Mouse (Mus musculus): Measurements from ENCODE around the gene Ppp1r36. TPM values are rescaled to one million over a fixed set of nuclear protein-coding genes. Genes with fewer than 3 reads are reported as not detected.

Gene Ppp1r36
- polyA plus RNA-seq, 1 experiment from 2014 or later: 0.82 TPM

DNA sequence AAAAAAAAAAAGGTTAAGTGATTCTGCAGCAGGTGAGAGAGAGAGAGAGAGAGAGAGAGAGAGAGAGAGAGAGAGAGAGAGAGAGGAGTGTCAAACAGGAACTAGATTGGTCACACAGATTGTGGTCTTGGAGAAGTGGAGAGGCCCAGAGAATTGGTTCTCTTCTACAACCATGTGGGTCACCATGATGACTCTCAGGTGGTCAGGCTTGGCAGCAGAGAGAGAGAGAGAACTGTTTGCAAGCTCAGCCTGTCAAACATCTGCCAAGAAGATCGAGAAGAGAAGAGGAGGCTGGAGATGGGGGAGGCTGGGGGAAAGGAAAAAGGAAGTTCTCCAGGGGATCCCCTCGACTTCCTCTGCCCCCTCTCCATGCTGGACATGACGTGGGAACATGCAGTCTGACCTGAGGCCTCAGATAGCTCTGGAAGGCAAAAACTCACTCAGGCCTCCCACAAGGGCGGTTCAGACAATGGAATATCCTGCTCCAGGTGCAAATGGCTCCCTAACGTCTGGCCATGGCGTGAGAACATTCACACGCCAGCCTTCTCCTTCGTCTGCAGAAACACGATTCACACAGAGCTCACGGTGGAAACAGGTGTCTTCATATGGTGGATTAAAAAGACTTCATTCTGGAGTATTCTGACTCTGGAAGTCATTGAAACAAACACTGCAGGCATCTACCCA lies 56.4 kb downstream of the Ppp1r36 start:
- Histone ChIP-seq H3K4me1 (ENCODE audit: control insufficient read depth, insufficient read depth, low read length) (no peaks in the 10 kb centered on the region), H3K27ac (ENCODE audit: low read depth, low read length) (no peak overlapping the region), H3K36me3 (ENCODE audit: control insufficient read depth, insufficient read depth, low read length) (no peaks in the 10 kb centered on the region), H3K4me3 (ENCODE audit: low read depth, low read length) (no peak overlapping the region), H3K9me3 (ENCODE audit: control insufficient read depth, low read length) (no peaks in the 10 kb centered on the region), H3K27me3 (ENCODE audit: control insufficient read depth, insufficient read depth, low read length) (no peaks in the 10 kb centered on the region), H3K9ac (ENCODE audit: low read length) (no peak overlapping the region), H3K4me2 (ENCODE audit: low read depth) (no peak overlapping the region)
- DNase-seq (ENCODE audit: low spot score) (no peak), ATAC-seq (ENCODE audit: insufficient read depth, low FRiP score, low TSS enrichment) (no peak)
- 72% methylated on average over 10 of the region's 10 CpGs for WGBS

DNA sequence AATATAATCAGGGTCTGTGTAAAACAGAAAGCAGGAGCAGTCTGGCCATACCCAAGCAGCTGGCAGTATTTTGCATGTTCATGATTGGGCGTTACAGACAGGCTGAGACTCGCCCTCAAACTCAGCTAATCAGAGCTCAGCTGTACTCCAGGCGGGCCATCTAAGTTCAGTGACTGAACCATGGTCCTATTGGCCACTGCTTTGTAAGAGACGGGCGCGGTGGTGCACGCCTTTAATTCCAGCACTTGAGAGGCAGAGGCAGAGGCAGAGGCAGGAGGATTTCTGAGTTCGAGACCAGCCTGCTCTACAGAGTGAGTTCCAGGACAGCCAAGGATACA lies 56.9 kb downstream of the Ppp1r36 start:
- no peak overlapping the region for H3K9ac ChIP-seq (ENCODE audit: low read length)
- no peaks in the 10 kb centered on the region for H3K9me3 ChIP-seq (ENCODE audit: control insufficient read depth, low read length)
- H3K4me3 ChIP-seq (ENCODE audit: low read depth, low read length): no peak overlapping the region
- DNase-seq (ENCODE audit: low spot score): no peak
- no peaks in the 10 kb centered on the region for H3K4me1 ChIP-seq (ENCODE audit: control insufficient read depth, insufficient read depth, low read length)
- ATAC-seq (ENCODE audit: insufficient read depth, low FRiP score, low TSS enrichment): no peak
- no peak overlapping the region for H3K27ac ChIP-seq (ENCODE audit: low read depth, low read length)
- no peak overlapping the region for H3K4me2 ChIP-seq (ENCODE audit: low read depth)
- WGBS: 90% methylated on average over 8 of the region's 8 CpGs
- H3K27me3 ChIP-seq (ENCODE audit: control insufficient read depth, insufficient read depth, low read length): no peaks in the 10 kb centered on the region
- H3K36me3 ChIP-seq (ENCODE audit: control insufficient read depth, insufficient read depth, low read length): no peaks in the 10 kb centered on the region

DNA sequence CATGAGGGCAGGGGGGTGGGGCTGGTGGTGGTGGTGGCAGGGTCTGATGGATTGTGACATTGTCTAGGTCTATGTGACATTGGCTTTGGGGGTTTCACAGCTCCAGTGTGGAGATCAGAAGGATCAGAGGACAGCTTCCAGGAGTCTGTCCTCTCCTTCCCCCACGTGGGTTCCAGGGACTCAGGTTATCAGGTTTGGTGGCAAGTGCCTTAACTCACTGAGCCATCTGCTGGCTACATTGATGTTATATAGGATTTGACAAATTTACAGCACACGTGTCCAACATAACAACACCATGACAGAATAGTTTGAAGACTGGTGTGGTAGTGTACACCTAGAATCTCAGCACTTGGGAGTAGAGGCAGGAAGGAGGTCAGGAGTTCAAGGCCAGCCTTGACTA lies 57.5 kb downstream of the Ppp1r36 start:
- 58% methylated on average over 2 of the region's 2 CpGs for WGBS
- H3K27me3 ChIP-seq (ENCODE audit: control insufficient read depth, insufficient read depth, low read length): no peaks in the 10 kb centered on the region
- no peaks in the 10 kb centered on the region for H3K9me3 ChIP-seq (ENCODE audit: control insufficient read depth, low read length)
- H3K4me1 ChIP-seq (ENCODE audit: control insufficient read depth, insufficient read depth, low read length): no peaks in the 10 kb centered on the region
- ATAC-seq (ENCODE audit: insufficient read depth, low FRiP score, low TSS enrichment): no peak
- no peak overlapping the region for H3K27ac ChIP-seq (ENCODE audit: low read depth, low read length)
- H3K9ac ChIP-seq (ENCODE audit: low read length): no peak overlapping the region
- no peaks in the 10 kb centered on the region for H3K36me3 ChIP-seq (ENCODE audit: control insufficient read depth, insufficient read depth, low read length)
- no peak overlapping the region for H3K4me2 ChIP-seq (ENCODE audit: low read depth)
- no peak for DNase-seq (ENCODE audit: low spot score)
- no peak overlapping the region for H3K4me3 ChIP-seq (ENCODE audit: low read depth, low read length)

DNA sequence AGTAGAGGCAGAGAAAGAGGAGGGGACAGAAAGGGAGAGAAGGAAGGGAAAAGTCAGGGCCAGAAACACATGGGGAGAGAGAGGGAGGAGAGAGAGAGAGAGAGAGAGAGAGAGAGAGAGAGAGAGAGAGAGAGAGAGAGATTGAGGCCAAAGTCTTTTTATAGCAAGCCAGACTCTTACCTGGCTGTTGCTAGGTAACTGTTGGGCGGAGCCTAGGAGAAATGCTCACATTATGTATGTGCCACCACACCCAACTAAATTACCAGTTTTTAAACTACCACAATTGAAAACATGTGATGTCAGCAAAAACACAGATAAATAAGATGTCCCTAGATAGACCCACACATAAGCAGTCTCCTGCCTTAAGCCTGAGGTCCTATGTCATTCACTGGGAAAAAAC lies 58.8 kb downstream of the Ppp1r36 start:
- Histone ChIP-seq H3K27ac (ENCODE audit: low read depth, low read length) (no peak overlapping the region), H3K4me3 (ENCODE audit: low read depth, low read length) (no peak overlapping the region), H3K9ac (ENCODE audit: low read length) (no peak overlapping the region), H3K4me2 (ENCODE audit: low read depth) (no peak overlapping the region), H3K9me3 (ENCODE audit: control insufficient read depth, low read length) (no peaks in the 10 kb centered on the region), H3K36me3 (ENCODE audit: control insufficient read depth, insufficient read depth, low read length) (no peaks in the 10 kb centered on the region), H3K27me3 (ENCODE audit: control insufficient read depth, insufficient read depth, low read length) (no peaks in the 10 kb centered on the region), H3K4me1 (ENCODE audit: control insufficient read depth, insufficient read depth, low read length) (no peaks in the 10 kb centered on the region)
- no peak for ATAC-seq (ENCODE audit: insufficient read depth, low FRiP score, low TSS enrichment)
- DNase-seq (ENCODE audit: low spot score): no peak
- 86% methylated on average over 1 of the region's 1 CpGs for WGBS

DNA sequence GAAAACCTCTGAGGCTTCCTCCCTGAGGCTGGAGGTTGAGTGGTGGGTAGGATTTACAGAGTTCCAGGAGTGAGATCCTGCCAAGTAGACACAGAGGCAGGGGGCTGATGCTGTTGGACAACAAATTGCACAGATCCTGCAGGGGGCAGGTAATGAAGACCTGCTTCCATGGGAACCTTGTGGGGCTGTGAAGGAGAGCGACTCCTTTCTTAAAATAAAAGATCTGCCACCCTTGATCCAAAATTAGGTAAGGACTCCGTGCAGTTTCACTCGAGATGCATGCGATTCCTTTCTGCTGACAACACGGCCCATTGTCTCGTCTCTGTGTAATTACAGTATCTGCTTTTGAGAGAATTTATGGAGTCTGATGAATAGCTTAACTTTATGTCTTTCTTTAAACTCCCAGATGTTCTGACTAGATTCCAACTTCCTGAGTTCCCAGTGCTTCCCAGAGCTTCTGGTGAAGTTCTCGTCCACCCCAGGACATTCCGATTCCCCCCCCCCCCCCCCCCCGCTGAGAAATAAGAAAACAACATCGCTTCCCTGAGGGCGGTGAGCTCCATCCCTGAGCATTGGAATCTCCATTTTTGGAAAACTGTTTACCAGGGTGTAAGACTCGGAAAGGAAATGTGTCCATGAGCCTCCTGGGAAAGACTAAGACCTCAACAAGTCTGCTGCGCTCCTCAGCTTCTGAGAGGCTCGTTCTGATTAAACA lies 61.1 kb downstream of the Ppp1r36 start:
- Histone ChIP-seq H3K4me1 (ENCODE audit: control insufficient read depth, insufficient read depth, low read length) (no peaks in the 10 kb centered on the region), H3K9ac (ENCODE audit: low read length) (no peak overlapping the region), H3K27me3 (ENCODE audit: control insufficient read depth, insufficient read depth, low read length) (no peaks in the 10 kb centered on the region), H3K27ac (ENCODE audit: low read depth, low read length) (no peak overlapping the region), H3K9me3 (ENCODE audit: control insufficient read depth, low read length) (no peaks in the 10 kb centered on the region), H3K36me3 (ENCODE audit: control insufficient read depth, insufficient read depth, low read length) (no peaks in the 10 kb centered on the region), H3K4me3 (ENCODE audit: low read depth, low read length) (no peak overlapping the region), H3K4me2 (ENCODE audit: low read depth) (no peak overlapping the region)
- WGBS: 42% methylated on average over 14 of the region's 14 CpGs
- DNase-seq (ENCODE audit: low spot score) (no peak), ATAC-seq (ENCODE audit: insufficient read depth, low FRiP score, low TSS enrichment) (no peak)

DNA sequence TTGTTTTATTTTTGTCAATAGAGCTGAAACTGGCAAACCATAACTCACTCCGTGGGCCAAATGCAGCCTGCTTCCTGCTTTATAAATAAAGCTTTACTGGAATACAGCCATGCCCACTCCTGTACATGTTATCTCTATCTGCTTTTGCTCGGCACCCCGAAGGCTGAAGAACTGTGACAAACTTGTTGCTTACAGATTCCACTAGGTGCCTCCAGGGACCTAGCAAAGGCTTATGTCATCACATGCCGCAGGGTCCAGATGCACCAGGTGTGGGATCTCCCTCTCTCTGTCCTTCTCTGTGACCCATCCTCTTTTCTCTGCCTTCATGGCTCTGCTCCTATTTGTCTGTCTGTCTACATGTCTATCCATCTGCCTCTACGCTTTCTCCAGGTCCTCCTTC lies 61.8 kb downstream of the Ppp1r36 start:
- no peaks in the 10 kb centered on the region for H3K4me1 ChIP-seq (ENCODE audit: control insufficient read depth, insufficient read depth, low read length)
- DNase-seq (ENCODE audit: low spot score) (no peak), ATAC-seq (ENCODE audit: insufficient read depth, low FRiP score, low TSS enrichment) (no peak)
- no peak overlapping the region for H3K27ac ChIP-seq (ENCODE audit: low read depth, low read length)
- 74% methylated on average over 5 of the region's 5 CpGs for WGBS
- H3K4me3 ChIP-seq (ENCODE audit: low read depth, low read length): no peak overlapping the region
- no peaks in the 10 kb centered on the region for H3K9me3 ChIP-seq (ENCODE audit: control insufficient read depth, low read length)
- no peak overlapping the region for H3K4me2 ChIP-seq (ENCODE audit: low read depth)
- no peak overlapping the region for H3K9ac ChIP-seq (ENCODE audit: low read length)
- no peaks in the 10 kb centered on the region for H3K36me3 ChIP-seq (ENCODE audit: control insufficient read depth, insufficient read depth, low read length)
- no peaks in the 10 kb centered on the region for H3K27me3 ChIP-seq (ENCODE audit: control insufficient read depth, insufficient read depth, low read length)

DNA sequence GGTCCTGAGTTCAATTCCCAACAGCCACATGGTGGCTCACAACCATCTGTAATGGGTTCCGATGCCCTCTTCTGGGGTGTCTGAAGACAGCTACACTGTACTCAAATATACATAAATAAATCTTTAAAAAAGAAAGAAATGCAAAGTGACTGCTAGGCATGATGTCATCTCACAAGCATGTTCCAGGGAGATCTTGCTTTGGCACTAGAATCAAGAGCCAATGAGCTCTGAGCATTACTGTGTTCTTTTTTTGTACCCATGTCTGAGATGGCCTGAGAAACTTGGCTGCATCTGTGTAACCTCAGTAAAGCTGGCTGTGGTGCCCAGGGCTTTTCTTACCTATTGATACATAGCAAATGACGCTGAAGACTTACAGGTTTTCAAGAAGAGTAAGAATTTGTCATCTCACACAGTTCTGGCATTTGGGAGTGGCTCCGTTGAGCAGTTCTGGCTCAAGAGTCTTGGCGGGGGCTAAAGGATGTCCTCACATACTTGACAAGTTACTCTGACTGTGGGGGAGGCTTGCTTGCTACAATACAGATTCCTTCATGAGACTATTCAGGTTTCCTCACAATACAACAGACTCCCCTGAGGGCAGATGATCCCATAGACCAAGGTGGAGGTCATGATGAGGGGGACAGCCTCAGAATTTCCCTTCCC lies 62.6 kb downstream of the Ppp1r36 start:
- Histone ChIP-seq H3K36me3 (ENCODE audit: control insufficient read depth, insufficient read depth, low read length) (no peaks in the 10 kb centered on the region), H3K27me3 (ENCODE audit: control insufficient read depth, insufficient read depth, low read length) (no peaks in the 10 kb centered on the region), H3K27ac (ENCODE audit: low read depth, low read length) (no peak overlapping the region), H3K4me1 (ENCODE audit: control insufficient read depth, insufficient read depth, low read length) (no peaks in the 10 kb centered on the region), H3K4me3 (ENCODE audit: low read depth, low read length) (no peak overlapping the region), H3K9me3 (ENCODE audit: control insufficient read depth, low read length) (no peaks in the 10 kb centered on the region), H3K4me2 (ENCODE audit: low read depth) (no peak overlapping the region), H3K9ac (ENCODE audit: low read length) (no peak overlapping the region)
- WGBS: 88% methylated on average over 4 of the region's 4 CpGs
- no peak for ATAC-seq (ENCODE audit: insufficient read depth, low FRiP score, low TSS enrichment)
- DNase-seq (ENCODE audit: low spot score): no peak

DNA sequence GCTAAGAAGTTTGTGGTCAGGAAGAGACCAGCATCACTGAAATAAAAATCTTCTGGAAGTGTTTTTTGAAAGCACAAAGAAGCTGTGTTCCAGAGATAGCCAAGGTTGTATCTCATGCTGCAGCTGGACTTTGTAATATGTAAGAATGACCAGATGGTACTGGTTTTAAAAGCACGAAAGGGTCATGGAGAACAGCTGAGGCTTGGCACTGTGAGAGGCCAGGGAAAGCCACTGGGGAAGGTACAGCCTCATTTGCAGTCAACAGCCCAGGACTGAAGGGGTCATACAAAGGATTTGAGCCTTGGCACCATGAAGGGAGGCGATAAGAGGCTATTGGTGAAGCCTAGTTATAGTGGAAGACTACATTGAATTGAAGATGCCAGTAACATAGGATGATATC lies 65.1 kb downstream of the Ppp1r36 start:
- Histone ChIP-seq H3K4me3 (ENCODE audit: low read depth, low read length) (no peak overlapping the region), H3K27me3 (ENCODE audit: control insufficient read depth, insufficient read depth, low read length) (no peaks in the 10 kb centered on the region), H3K9me3 (ENCODE audit: control insufficient read depth, low read length) (no peaks in the 10 kb centered on the region), H3K36me3 (ENCODE audit: control insufficient read depth, insufficient read depth, low read length) (no peaks in the 10 kb centered on the region), H3K27ac (ENCODE audit: low read depth, low read length) (no peak overlapping the region), H3K4me2 (ENCODE audit: low read depth) (no peak overlapping the region), H3K9ac (ENCODE audit: low read length) (no peak overlapping the region), H3K4me1 (ENCODE audit: control insufficient read depth, insufficient read depth, low read length) (no peaks in the 10 kb centered on the region)
- no peak for DNase-seq (ENCODE audit: low spot score)
- 79% methylated on average over 2 of the region's 2 CpGs for WGBS
- no peak for ATAC-seq (ENCODE audit: insufficient read depth, low FRiP score, low TSS enrichment)

DNA sequence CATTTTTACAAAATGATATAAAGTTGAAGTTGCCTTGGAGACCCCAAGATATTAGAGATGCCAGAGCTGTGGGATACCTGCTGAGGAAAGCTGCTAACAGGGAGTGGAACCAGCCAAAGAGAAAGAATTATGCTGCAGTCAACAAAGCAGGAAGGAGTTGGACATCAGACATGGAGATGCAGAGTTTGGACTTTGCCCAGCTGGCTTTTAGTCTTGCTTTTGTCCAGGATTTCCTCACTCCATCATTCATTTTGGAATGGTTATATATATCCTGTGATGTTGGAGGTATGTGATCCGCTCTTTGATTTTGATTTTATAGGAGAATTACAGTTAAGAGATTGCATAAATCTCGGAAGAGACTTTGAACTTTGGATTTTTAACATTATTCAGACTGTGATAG lies 65.6 kb downstream of the Ppp1r36 start:
- Histone ChIP-seq H3K36me3 (ENCODE audit: control insufficient read depth, insufficient read depth, low read length) (no peaks in the 10 kb centered on the region), H3K4me2 (ENCODE audit: low read depth) (no peak overlapping the region), H3K9ac (ENCODE audit: low read length) (no peak overlapping the region), H3K27me3 (ENCODE audit: control insufficient read depth, insufficient read depth, low read length) (no peaks in the 10 kb centered on the region), H3K27ac (ENCODE audit: low read depth, low read length) (no peak overlapping the region), H3K4me1 (ENCODE audit: control insufficient read depth, insufficient read depth, low read length) (no peaks in the 10 kb centered on the region), H3K9me3 (ENCODE audit: control insufficient read depth, low read length) (no peaks in the 10 kb centered on the region), H3K4me3 (ENCODE audit: low read depth, low read length) (no peak overlapping the region)
- ATAC-seq (ENCODE audit: insufficient read depth, low FRiP score, low TSS enrichment): no peak
- no peak for DNase-seq (ENCODE audit: low spot score)
- WGBS: 92% methylated on average over 2 of the region's 2 CpGs
